Mouse (Mus musculus) midbrain, embryonic 13.5 days (tissue): ENCODE measurements at regions not wholly inside any gene's neighbourhood (a gene's known extent, or its start where the extent isn't known, plus 50 kb on each side); places are given as distances from the start of the nearest gene placed in this dataset.

Experiments
- ATAC-seq: fragments of 200-750 bp; cut with Nextera tagmentation; 2 replicates; pipeline ENCODE4 v1.8.0; 2017; ENCODE audit warnings: mild to moderate bottlenecking, moderate TSS enrichment, moderate library complexity
- H3K27ac ChIP-seq: fragments of 300-500 bp; sonication (generic); 2 replicates; pipeline ENCODE4 v1.5.1; 2015; ENCODE audit warnings: inconsistent platforms, mild to moderate bottlenecking, moderate library complexity
- H3K27me3 ChIP-seq: fragments of 300-500 bp; sonication (generic); 2 replicates; pipeline ENCODE4 v1.6.1; 2015; ENCODE audit warnings: mild to moderate bottlenecking, inconsistent platforms
- H3K36me3 ChIP-seq: fragments of 300-500 bp; sonication (generic); 2 replicates; pipeline ENCODE4 v1.6.1; 2015; ENCODE audit warnings: mild to moderate bottlenecking, inconsistent platforms
- H3K4me1 ChIP-seq: fragments of 300-500 bp; sonication (generic); replicated peaks from 2 replicates; pipeline ENCODE4 v1.6.1; 2015; ENCODE audit warnings: inconsistent platforms
- H3K4me2 ChIP-seq: fragments of 300-500 bp; sonication (generic); replicated peaks from 2 replicates; pipeline ENCODE4 v1.6.1; 2015; ENCODE audit warnings: moderate library complexity, mild to moderate bottlenecking, inconsistent platforms
- H3K4me3 ChIP-seq: fragments of 300-500 bp; sonication (generic); replicated peaks from 2 replicates; pipeline ENCODE4 v1.5.1; 2015; ENCODE audit warnings: mild to moderate bottlenecking, inconsistent platforms
- H3K9ac ChIP-seq: fragments of 300-500 bp; sonication (generic); replicated peaks from 2 replicates; pipeline ENCODE4 v1.6.1; 2015; ENCODE audit warnings: mild to moderate bottlenecking, inconsistent platforms
- H3K9me3 ChIP-seq: fragments of 300-500 bp; sonication (generic); 2 replicates; pipeline ENCODE4 v1.6.1; 2016; ENCODE audit warnings: mild to moderate bottlenecking, inconsistent platforms
- WGBS: fragments of 180-500 bp; shearing (Covaris S2); methylation state at CpG from one replicate; pipeline ENCODE4 v1.1.7; 2015; 5-methylcytosine and 5-hydroxymethylcytosine counted together

GRCm38 (mm10) chr2:17882389-17882788, 114.4 kb downstream of the H2al2a start:
- Histone ChIP-seq H3K9me3 (no peaks in the 10 kb centered on the region), H3K27me3 (no peaks in the 10 kb centered on the region), H3K4me3 (no peak overlapping the region), H3K27ac (no peak overlapping the region), H3K36me3 (no peaks in the 10 kb centered on the region), H3K9ac (no peak overlapping the region), H3K4me2 (no peak overlapping the region), H3K4me1 (peaks cover 10% of the 10 kb centered on the region)
- WGBS = 87% methylated on average over 12 of the region's 12 CpGs
- ATAC-seq = no peak

- 35% methylated on average over 11 of the region's 11 CpGs for WGBS
- no peak overlapping the region for H3K4me3 ChIP-seq
- H3K9ac ChIP-seq = no peak overlapping the region
- H3K27ac ChIP-seq = no peak overlapping the region
- H3K4me1 ChIP-seq = peaks cover 5% of the 10 kb centered on the region
- ATAC-seq = no peak
- H3K36me3 ChIP-seq = no peaks in the 10 kb centered on the region
- H3K27me3 ChIP-seq = no peaks in the 10 kb centered on the region
- H3K9me3 ChIP-seq = no peaks in the 10 kb centered on the region
- no peak overlapping the region for H3K4me2 ChIP-seq
These were observed 115.7 kb downstream of the H2al2a start for GRCm38 (mm10) chr2:17880800-17881717.

- Histone ChIP-seq H3K9ac (no peak overlapping the region), H3K4me3 (no peak overlapping the region), H3K36me3 (no peaks in the 10 kb centered on the region), H3K27me3 (no peaks in the 10 kb centered on the region), H3K4me1 (peaks cover 5% of the 10 kb centered on the region), H3K27ac (no peak overlapping the region), H3K4me2 (no peak overlapping the region), H3K9me3 (no peaks in the 10 kb centered on the region)
- no peak for ATAC-seq
- WGBS = 91% methylated on average over 1 of the region's 1 CpGs
These were observed 118.9 kb downstream of the H2al2a start for GRCm38 (mm10) chr2:17877901-17878300.

- WGBS = 92% methylated on average over 3 of the region's 3 CpGs
- Histone ChIP-seq H3K4me3 (no peak overlapping the region), H3K9ac (no peak overlapping the region), H3K27ac (no peak overlapping the region), H3K4me1 (peaks cover 5% of the 10 kb centered on the region), H3K9me3 (no peaks in the 10 kb centered on the region), H3K4me2 (no peak overlapping the region), H3K36me3 (no peaks in the 10 kb centered on the region), H3K27me3 (no peaks in the 10 kb centered on the region)
- no peak for ATAC-seq
These were observed 119.8 kb downstream of the H2al2a start for GRCm38 (mm10) chr2:17876942-17877341.

GRCm38 (mm10) chr2:17876155-17876554, 120.6 kb downstream of the H2al2a start:
- ATAC-seq = no peak
- Histone ChIP-seq H3K4me2 (no peak overlapping the region), H3K27me3 (no peaks in the 10 kb centered on the region), H3K36me3 (no peaks in the 10 kb centered on the region), H3K27ac (no peak overlapping the region), H3K9me3 (no peaks in the 10 kb centered on the region), H3K4me1 (peaks cover 5% of the 10 kb centered on the region), H3K4me3 (no peak overlapping the region), H3K9ac (no peak overlapping the region)
- 89% methylated on average over 9 of the region's 9 CpGs for WGBS

- H3K4me1 ChIP-seq = peaks cover 7% of the 10 kb centered on the region
- H3K36me3 ChIP-seq = no peaks in the 10 kb centered on the region
- ATAC-seq = no peak
- H3K9me3 ChIP-seq = no peaks in the 10 kb centered on the region
- no peak overlapping the region for H3K27ac ChIP-seq
- 52% methylated on average over 2 of the region's 2 CpGs for WGBS
- H3K4me2 ChIP-seq = no peak overlapping the region
- no peak overlapping the region for H3K4me3 ChIP-seq
- no peaks in the 10 kb centered on the region; the same call in 1 of the 2 replicates for H3K27me3 ChIP-seq
- no peak overlapping the region for H3K9ac ChIP-seq
These were observed 126.2 kb downstream of the H2al2a start for GRCm38 (mm10) chr2:17870562-17870961.

- Histone ChIP-seq H3K36me3 (no peaks in the 10 kb centered on the region), H3K4me3 (no peak overlapping the region), H3K4me2 (no peak overlapping the region), H3K9me3 (no peaks in the 10 kb centered on the region), H3K9ac (no peak overlapping the region), H3K4me1 (peaks cover 16% of the 10 kb centered on the region), H3K27me3 (peaks cover 4% of the 10 kb centered on the region; the same call in 1 of the 2 replicates), H3K27ac (no peak overlapping the region)
- ATAC-seq = no peak
- WGBS = 6% methylated on average over 9 of the region's 9 CpGs
These were observed 128.6 kb downstream of the H2al2a start for GRCm38 (mm10) chr2:17868145-17868544.

- no peak overlapping the region for H3K27ac ChIP-seq
- no peak overlapping the region for H3K4me3 ChIP-seq
- WGBS = 70% methylated on average over 3 of the region's 3 CpGs
- no peaks in the 10 kb centered on the region for H3K9me3 ChIP-seq
- H3K9ac ChIP-seq = no peak overlapping the region
- H3K4me2 ChIP-seq = no peak overlapping the region
- no peaks in the 10 kb centered on the region for H3K36me3 ChIP-seq
- 0 out of 2 replicates have a peak, but pooled peaks have one; percentile 9 for ATAC-seq
- peaks cover 7% of the 10 kb centered on the region for H3K27me3 ChIP-seq
- H3K4me1 ChIP-seq = peaks cover 16% of the 10 kb centered on the region
These were observed 129.4 kb downstream of the H2al2a start for GRCm38 (mm10) chr2:17867341-17867740.

- no peaks in the 10 kb centered on the region for H3K9me3 ChIP-seq
- 19% methylated on average over 10 of the region's 10 CpGs for WGBS
- H3K27ac ChIP-seq = no peak overlapping the region
- H3K36me3 ChIP-seq = no peaks in the 10 kb centered on the region
- H3K4me2 ChIP-seq = peak overlapping the region; percentile 43
- H3K9ac ChIP-seq = 0 out of 2 replicates have a peak overlapping the region, but pooled peaks have one; percentile 14
- H3K4me3 ChIP-seq = peak overlapping the region; percentile 24
- H3K27me3 ChIP-seq = peaks cover 17% of the 10 kb centered on the region
- peak; percentile 75 for ATAC-seq
- H3K4me1 ChIP-seq = peaks cover 23% of the 10 kb centered on the region
These were observed 130.7 kb upstream of the Nebl start for GRCm38 (mm10) chr2:17861765-17862495.

GRCm38 (mm10) chr2:17860922-17861559, 129.8 kb upstream of the Nebl start:
- peaks cover 23% of the 10 kb centered on the region for H3K4me1 ChIP-seq
- H3K36me3 ChIP-seq = no peaks in the 10 kb centered on the region
- peak overlapping the region; percentile 24; the same call in 1 of the 2 replicates for H3K4me3 ChIP-seq
- 0 out of 2 replicates have a peak overlapping the region, but pooled peaks have one; percentile 14 for H3K9ac ChIP-seq
- no peaks in the 10 kb centered on the region for H3K9me3 ChIP-seq
- no peak overlapping the region for H3K27ac ChIP-seq
- WGBS = 45% methylated on average over 4 of the region's 4 CpGs
- H3K4me2 ChIP-seq = peak overlapping the region; percentile 43
- H3K27me3 ChIP-seq = peaks cover 17% of the 10 kb centered on the region
- ATAC-seq = no peak

GRCm38 (mm10) chr2:17859234-17859633, 128.0 kb upstream of the Nebl start:
- peaks cover 21% of the 10 kb centered on the region for H3K4me1 ChIP-seq
- no peak overlapping the region for H3K4me3 ChIP-seq
- H3K27me3 ChIP-seq = peaks cover 17% of the 10 kb centered on the region; the same call in 1 of the 2 replicates
- no peak overlapping the region for H3K4me2 ChIP-seq
- H3K27ac ChIP-seq = no peak overlapping the region
- H3K36me3 ChIP-seq = no peaks in the 10 kb centered on the region
- H3K9me3 ChIP-seq = no peaks in the 10 kb centered on the region
- WGBS = 92% methylated on average over 8 of the region's 8 CpGs
- ATAC-seq = no peak
- H3K9ac ChIP-seq = no peak overlapping the region

- no peaks in the 10 kb centered on the region for H3K9me3 ChIP-seq
- peaks cover 15% of the 10 kb centered on the region; the same call in 1 of the 2 replicates for H3K27me3 ChIP-seq
- H3K4me2 ChIP-seq = no peak overlapping the region
- no peaks in the 10 kb centered on the region for H3K36me3 ChIP-seq
- H3K9ac ChIP-seq = no peak overlapping the region
- H3K4me3 ChIP-seq = no peak overlapping the region
- peaks cover 19% of the 10 kb centered on the region for H3K4me1 ChIP-seq
- no peak for ATAC-seq
- no peak overlapping the region for H3K27ac ChIP-seq
- WGBS = 77% methylated on average over 8 of the region's 8 CpGs
These were observed 127.1 kb upstream of the Nebl start for GRCm38 (mm10) chr2:17858326-17858725.
